Mouse (Mus musculus): ENCODE results near the gene Cldn34c3. TPM values are rescaled to one million over a fixed set of nuclear protein-coding genes. Genes with fewer than 3 reads are reported as not detected.
"Not testable (repeated sequence)": the region's sequence is repeated elsewhere in the genome, so short reads cannot be mapped to it uniquely, and the experiment has no call there.

The Cldn34c3 gene
- not detected in 2 replicates for polyA plus RNA-seq (2016; fragmentation: Nextera tagmentation; extraction: Ambion mirVana)

- not testable (repeated sequence) for H3K4me3 ChIP-seq; H3K9ac ChIP-seq; H3K27me3 ChIP-seq; H3K4me2 ChIP-seq (replicated peaks); H3K9me3 ChIP-seq; H3K4me1 ChIP-seq; H3K36me3 ChIP-seq; H3K27ac ChIP-seq; ATAC-seq (ENCODE audit: insufficient number of reproducible peaks, insufficient read depth, low FRiP score, low TSS enrichment)
These were observed at the start of gene Cldn34c3 for GRCm38 (mm10) chrX:123793365-123793764. Gene Cldn34c3 (plus strand): TSS chrX:123793665.

Other genes starting within 250 kb of the Cldn34c3 start
- gene Cldn34c2, start 212.0 kb upstream of the Cldn34c3 start, polyA plus RNA-seq (2016; fragmentation: Nextera tagmentation; extraction: Ambion mirVana) = not detected in 2 replicates
- gene Gm17467, start 88.9 kb upstream of the Cldn34c3 start, polyA plus RNA-seq (2016; fragmentation: Nextera tagmentation; extraction: Ambion mirVana) = not detected in 2 replicates